Mouse (Mus musculus): ENCODE measurements around the gene Bmf.

- peak; percentile 76; the same call in 1 of the 2 replicates for TF ChIP-seq EP300 (IDR thresholded peaks at IDR 0.05; ENCODE audit: insufficient read depth, low read depth, low read length)
- peak; percentile 28 for TF ChIP-seq CTCF (IDR thresholded peaks at IDR 0.05)
- peak; percentile 96 for TF ChIP-seq POLR2A (IDR thresholded peaks at IDR 0.05; ENCODE audit: insufficient read depth, low read depth, low read length)
Observed at GRCm38 (mm10) chr2:118479550-118479909, 70.0 kb downstream of the Bmf start, which contains the start of gene Srp14.
